Mouse (Mus musculus) 3134 (cell line): ENCODE measurements around the gene Uaca.
"Not testable (repeated sequence)": the region's sequence is repeated elsewhere in the genome, so short reads cannot be mapped to it uniquely, and the experiment has no call there.

Source experiments
- DNase-seq: peaks from one replicate; pipeline ENCODE4 v3.0.0-alpha.2; 2011; ENCODE audit warnings: low spot score; ENCODE audit not compliant: insufficient read length; ENCODE audit errors: extremely low read depth

Uaca gene

DNA sequence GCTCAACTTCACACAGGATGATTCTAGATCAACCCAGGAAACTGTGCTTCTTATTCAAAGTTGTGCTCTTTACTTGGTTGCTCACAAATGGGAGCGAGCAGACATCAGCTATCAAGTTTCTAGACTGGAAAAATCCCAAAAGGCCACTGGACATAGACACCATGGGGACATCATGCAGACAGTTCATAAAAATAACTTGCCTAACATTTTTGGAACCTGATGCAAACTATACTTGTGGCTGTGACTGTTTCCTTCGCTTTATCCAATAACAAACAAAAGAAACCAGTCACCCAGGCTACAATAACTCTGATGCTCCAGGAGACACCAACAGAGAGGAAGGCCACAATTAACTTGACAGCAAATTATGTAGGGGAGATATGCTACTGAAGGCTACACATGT is 4.1 kb upstream of the Uaca start:
- no peak for DNase-seq

DNA sequence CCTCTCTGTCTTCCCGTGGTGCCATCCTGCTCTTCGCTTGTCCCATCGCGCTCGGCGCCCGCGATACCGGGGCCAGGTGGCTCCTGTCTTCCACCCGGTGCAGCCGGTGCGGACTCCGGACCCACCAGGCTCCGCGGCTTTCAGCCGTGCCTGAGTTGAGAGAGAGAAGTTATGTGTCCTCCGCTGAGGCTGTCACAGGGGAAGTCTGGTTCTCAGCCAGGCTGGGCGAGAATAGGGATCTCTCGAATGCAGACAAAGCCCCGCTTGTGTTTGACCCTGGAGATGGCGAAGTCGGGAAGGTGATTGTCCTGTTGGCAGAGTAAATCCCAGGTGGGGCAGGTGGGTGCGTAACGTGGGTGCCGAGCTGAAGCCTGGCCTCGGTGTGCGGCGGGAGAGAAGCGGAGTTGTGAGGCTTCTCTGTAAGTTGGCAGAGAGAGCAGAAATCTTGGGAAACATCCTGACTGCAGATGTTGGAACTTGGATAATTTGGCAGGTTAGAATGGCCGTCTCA is 554 bp downstream of the Uaca start:
- peak; percentile 68 for DNase-seq

DNA sequence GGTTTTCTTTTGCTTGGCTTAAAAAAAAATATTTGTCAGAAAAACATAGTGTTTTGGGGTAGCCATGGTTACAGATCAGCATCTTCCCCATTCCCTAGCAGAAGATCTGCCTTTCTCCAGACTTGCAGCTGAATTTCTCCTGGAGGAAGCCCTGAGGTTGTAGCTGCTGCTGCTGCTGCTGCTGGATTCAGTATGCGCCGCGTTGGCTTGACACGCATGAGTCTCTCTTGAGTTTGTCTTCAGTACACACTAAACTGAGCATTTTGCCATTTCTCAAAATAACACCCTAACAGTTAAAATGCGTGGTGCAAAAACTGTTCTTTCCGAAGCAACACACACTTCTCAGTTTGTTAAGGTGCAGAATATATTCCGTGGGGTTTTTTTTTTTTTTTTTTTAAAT is 1.7 kb downstream of the Uaca start:
- DNase-seq: no peak

DNA sequence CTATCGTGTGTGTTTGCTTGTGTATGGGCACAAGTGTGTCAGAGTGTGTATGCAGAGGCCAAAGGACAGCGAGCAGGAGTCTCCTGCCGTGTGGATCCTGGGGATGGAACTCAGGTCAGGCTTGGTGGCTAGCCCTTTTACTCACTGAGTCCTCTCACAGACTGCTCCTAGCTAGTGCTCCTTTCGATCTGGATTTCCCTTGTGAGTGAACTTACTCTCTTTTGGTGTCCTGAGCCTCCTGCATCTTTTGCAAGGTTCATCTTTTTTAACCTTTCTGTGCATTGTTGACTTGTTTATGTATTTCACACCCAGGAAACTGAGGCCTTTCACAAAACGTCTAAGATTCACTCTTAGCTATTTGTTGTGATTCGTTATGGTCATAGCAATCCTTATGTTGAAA is 2.8 kb downstream of the Uaca start:
- no peak for DNase-seq

DNA sequence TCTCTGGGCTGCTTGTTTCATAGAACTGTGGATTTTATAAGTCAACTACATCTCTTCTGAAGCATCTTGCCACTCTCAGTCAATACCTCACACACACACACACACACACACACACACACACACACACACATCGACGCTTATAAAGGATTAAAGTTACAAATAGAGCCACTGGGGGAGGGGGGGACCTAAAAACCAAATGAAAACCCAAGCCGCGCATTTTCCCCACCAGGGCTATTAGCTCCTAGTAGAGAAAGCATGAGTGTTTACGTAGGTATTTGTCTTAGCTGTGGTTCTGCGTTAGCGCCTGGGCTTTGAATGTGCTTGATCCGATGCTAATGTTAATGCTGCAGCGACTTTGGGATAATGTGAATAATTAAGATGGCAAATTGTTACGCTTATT is 4.7 kb downstream of the Uaca start:
- no peak for DNase-seq

DNA sequence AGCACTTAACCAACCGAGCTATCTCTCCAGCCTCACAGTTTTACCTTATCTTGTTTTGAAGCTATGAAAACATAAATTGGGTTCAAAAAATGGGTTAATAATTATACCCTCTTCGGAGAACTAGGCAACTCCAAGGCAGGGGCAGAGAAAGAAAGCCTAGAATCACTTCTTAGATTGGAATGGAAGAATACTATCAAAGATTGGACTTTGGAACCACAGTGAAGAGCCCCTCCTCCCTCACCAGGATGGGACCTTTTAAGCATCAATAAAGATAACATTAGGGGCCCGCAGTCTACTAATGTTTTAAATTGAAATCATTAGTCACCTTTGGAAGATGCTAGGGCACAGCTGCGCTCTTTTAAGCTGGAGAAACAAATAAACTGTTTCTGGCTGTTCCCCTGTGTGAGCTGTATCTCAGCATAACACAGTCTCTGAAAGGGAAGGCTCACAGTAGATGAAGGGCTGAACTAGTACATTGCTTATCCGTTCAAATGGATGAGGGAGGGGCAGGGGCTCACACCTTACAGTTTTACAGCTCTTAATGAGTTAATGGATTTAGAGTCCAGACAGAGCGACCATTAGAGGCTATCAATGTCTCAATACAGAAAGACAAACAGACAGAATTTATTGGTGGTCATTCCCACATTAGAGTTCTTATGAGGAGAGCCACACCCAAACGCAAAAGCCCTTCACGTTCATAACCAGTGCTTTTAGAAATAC is 6.5 kb downstream of the Uaca start:
- no peak for DNase-seq

DNA sequence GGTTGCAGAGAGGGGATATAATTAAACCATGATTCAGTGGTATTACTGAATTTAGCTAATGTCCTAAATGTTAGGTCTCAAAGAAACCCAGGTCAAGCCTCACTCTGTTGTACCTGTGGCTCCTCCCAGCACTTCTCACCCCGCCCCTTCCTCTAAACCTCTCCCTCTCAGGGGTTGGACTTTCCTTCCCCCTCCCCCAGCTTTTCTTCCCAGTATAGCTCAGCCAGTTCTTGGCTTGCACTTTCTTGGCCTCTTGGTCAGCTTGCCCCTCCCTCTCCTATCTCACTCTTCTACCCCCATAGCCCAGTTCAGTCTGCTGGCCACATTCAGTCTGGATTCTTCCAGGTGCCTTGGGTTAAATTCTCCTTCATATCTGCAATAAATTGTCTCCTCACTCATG is 7.4 kb downstream of the Uaca start:
- DNase-seq: no peak

DNA sequence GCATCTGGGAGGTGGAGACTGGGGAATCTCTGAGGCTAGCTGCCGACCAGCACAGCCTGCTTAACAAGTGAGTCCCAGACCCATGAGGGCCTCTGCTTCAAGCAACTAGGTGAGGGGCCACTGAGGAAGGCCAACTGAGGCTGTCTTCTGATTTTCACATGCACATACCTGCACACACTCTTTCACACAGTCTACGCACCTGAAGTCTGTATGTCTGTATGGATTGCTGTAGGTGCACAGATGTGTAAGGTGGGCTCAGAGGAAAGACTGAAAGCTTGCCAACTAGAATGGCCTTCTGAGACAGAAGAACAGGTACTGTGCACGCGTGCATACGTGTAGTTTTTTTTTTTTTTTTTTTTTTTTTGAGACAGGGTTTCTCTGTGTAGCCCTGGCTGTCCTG is 8.0 kb downstream of the Uaca start:
- DNase-seq: no peak

DNA sequence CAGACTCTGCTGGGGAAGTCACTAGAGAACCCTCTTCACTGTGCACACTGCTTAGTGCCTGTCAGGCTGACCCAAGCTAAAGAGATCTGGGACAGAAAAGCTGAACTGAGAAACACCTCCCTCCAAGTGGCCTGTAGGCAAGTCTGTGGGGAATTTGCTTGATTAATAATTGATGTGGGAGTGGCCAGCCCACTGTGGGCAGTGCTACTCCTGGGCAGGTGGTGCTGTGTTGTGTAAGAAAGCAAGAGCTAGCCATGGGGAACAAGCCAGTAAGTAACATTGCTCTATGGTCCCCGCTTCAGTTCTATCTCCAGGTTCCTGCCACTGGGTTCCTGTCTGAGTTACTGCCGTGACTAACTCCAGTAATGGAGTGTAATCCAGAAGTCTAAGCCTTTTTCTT is 11.7 kb downstream of the Uaca start:
- no peak for DNase-seq

DNA sequence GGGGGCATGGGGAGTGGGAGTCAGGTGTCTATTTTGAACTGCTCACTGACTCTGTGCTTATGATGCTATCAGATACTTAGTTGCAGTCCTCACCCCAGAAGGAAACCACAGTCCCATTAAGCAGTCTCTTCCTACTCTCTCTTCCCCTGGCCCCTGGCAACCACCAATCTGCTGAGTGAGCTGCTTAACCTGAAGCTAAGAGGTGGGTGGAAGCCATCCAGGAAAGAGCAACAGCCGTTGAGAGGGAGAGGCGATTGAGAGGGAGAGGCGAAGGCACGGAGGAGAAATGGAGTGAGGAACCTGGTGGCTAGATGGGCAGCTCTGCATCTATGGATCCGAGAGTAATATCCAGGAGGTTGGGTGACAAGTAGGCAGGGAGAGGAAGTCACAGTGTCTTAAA is 13.7 kb downstream of the Uaca start:
- no peak for DNase-seq

DNA sequence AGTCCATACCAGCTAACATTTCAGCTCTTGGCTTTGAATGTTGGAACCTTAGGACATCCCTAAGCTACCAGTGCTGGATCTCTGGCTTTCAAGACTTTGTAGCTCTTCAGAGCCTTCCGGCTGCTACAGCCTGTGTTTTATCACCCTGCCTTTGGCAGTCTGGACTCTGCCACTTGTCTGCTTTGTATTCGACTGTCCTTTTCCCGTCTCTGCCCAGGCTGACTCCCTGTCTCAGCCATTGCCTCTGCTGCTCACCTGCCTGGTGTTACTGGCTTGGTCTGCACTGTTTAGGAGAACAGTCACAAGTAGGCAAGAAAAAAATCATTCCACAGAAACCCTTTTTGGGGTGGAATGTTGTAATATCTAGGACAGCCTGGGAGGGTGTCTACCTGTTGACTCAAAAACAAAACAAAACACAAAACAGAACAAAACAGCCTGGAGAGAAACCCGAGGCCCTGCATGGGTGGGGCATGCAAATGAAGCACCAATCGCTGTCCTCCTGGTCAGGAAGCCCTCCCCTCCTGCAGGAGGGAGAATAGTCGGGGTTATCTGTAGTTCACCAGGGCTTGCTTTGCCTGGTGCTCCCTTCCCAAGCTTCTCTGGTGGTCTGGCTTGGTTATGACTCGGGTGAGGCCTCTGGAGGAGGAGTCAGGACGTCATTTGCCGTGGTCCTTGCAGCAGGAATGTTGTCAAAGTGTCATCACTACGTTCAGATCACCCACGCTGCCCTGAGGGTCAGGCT is 19.0 kb downstream of the Uaca start:
- DNase-seq: no peak

DNA sequence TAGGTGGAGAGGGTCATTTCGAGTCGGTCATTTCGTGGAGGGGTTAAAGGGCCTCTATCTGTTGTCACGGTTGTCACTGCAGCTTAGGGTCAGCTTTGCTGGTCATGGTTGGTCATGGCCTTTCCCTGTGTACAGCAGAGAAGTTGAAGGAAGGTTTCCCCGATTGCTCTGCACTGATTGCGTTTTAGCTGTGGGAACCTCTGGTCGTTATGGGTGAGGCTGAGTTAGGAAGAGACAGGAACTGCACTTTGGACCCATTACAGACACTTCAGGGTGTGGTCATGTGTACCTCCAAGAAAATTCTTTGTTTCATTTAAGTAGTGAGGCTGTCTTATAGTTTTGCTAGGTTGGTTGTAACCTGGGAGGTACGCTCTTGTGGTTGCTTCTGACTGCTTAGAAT is 21.2 kb downstream of the Uaca start:
- DNase-seq: no peak

DNA sequence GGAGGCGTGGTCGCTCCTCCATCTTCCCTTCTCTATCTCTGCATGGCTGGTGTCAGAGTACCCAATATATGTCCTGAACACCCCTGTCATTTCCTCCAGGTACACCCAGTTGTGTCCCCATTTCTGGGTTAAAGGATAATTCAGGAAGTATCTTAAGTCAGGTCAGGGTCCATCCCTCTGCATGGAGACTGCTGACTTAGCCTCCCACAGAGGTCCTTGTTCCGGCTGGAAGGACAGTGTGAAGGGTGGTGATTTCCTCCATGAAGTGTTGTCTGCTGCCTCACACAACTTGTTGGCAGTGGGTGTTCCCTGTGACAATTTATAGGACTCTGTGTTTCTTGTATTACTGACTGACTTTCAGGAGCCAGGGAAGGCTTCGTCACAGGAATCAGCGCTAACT is 23.2 kb downstream of the Uaca start:
- no peak for DNase-seq

DNA sequence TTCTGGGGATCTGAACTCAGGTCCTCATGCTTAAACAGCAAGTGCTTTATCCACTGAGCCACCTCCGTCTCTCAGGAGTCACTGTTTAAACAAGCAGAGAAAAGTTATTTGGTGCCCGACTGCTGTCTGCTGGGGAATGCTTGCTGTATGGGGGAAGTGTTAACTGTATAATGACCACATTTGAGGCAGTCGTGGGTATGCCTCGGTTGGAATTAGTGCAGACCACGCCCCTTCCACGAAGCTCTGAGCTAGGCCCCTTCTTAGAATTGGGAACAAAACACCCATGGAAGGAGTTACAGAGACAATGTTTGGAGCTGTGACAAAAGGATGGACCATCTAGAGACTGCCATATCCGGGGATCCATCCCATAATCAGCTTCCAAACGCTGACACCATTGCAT is 24.2 kb downstream of the Uaca start:
- not testable (repeated sequence) for DNase-seq

DNA sequence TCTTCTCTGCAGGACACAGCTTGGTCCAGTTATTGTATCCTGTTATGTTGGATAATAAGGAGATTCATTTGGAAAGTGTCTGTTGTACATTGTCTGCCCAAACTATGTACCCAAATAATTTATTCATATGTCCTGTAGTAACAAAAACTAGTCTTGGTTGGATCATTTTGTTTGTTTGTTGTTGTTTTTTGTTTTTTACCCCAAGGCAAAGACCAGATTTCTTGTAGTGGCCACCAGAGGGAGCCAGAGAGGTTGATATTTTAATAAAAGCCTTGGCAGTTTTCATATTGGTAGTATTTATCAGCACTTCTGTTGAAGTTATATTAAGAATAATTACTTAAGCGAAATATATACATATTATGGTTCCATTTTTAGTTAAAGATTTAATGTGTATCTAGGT is 25.0 kb downstream of the Uaca start:
- DNase-seq: no peak

DNA sequence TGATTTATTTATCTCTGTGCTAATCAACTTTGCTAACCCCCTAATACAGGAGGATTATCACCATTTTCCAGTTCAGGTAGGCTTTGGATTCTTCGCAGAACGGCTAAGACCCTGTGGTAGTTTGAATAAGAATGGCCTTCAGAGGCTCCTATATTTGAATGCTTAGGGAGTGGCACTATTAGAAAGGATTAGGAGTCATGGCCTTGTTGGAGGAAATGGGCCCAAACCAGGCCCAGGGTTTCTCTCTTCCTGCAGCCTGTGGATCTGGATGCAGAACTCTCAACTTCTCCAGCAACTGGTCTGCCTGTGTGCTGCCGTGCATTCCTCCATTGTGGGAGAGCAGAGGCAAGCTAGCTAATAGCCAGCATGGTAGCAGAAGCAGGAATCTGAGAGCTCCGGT is 27.2 kb downstream of the Uaca start:
- DNase-seq: no peak

DNA sequence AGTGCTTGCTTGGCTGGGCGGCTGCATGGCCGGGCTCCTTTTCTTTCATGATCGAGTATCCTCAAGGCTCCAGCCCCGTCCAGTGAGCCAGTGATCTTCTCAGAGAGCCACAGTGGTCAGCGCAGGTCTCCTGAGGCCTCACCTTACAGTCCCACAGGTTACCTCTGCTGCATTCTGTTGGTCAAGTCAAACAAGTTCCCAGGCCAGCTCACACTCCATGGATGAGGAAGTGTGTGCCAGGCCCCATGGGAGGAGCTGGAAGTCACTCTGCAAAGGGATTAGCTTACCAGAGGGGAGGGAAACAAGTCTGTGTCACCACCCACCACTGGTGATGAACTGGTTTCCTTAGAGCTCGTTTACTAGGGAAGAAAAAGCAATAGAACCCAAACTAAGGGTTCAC is 28.3 kb downstream of the Uaca start:
- DNase-seq: no peak

DNA sequence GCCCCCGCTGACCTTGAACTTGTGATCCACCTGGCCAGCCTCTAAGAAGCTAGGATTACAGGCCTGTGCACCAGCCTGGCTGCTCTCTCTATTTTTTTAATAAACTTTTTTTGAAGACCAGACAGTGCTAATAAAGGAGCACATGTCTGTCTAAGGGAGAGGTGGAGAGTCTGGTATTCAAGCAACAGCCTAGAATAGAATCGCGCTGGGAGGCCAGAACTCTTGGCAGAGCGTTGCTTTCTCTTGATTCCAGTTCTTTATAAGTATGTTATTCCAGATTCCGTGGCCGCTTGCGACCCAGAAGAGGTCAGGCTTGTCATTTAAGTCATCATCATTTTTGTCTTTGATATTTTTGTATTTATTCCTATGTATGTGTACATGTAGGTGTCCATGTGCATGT is 31.2 kb downstream of the Uaca start:
- no peak for DNase-seq

DNA sequence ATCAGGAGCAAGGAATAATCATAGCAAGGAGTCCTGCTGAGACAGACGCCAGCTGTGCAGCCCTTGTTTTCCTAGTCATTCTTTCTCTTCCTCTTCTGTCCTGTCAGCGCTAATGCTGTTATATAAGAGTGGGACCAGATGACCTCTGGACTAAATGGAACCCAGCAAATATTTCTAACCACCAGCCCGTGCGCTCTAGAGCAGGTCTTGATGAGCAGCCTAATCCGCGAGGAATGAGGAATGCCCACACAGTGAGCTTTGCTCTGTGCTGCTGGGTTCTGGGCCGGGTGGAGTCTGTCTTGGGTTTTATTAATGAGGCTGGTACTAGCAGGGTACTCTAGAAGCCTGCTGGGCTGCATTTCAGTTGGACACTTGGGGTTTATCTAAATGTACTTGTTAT is 32.4 kb downstream of the Uaca start:
- no peak for DNase-seq

DNA sequence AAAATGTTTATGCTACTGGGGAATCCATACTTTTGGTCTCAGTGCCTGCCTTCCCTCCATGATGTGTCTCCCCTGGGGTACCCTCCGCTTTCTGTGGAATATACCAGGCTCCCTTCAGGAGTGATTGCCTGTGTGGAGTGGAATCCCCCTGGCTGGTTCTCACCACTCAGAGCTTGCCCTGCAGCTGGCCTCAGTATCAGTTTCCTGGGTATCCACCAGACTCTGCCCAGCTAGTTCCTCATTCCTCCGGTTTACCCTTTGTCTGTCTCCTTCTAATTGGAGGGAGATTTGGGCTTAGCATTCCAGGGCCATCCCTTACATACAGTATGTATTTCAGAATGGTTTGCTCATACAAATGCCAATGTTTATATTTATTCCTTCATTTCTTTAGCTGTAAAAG is 33.9 kb downstream of the Uaca start:
- DNase-seq: no peak

DNA sequence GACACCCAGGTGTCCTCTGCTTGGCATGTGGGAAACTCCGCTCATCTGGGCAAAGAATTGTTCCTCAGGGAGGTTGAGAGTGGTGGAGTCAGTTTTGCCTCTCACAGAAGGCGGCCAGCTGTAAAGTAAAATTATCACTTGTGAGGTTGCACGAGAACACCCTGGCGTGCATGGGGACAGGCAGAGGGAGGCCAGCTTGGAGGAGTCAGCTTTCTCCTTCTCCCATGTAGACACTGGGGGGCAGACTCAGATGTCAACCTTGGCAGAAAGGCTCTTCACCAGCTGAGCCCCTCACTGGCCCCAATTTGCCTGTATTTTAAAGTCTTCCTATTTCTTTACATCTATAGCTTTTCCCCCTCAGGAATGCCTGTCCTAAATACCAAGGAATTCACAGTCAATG is 35.3 kb downstream of the Uaca start:
- DNase-seq: no peak

DNA sequence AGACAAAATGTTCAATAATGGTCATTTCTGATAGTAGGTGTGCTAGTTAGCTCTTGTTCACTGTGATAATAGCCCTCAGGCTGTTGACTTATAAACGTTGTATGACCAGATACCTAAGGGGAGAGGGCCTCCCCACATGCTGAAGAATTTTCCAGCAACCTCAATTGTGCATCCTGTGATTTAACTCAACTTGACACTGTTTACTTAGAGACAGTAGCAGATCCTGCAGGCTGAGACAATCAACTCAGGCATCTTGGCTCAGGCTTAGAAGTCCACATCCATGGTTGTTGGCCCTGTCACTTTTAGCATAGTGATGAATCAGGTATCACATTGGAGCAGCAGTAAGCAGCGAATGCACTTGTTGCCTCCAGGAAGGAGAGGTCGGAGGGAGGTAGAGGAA is 35.7 kb downstream of the Uaca start:
- no peak for DNase-seq
